Mouse (Mus musculus) brown adipose tissue, adult 24 weeks (tissue): ENCODE measurements around the gene Prr12. TPM values are rescaled to one million over a fixed set of nuclear protein-coding genes. Genes with fewer than 3 reads are reported as not detected.
"Not testable (repeated sequence)": the region's sequence is repeated elsewhere in the genome, so short reads cannot be mapped to it uniquely, and the experiment has no call there.

Source experiments
- H3K27ac ChIP-seq: fragments of 200-500 bp; replicated peaks from 2 replicates; pipeline ENCODE4 v1.5.1; 2012; ENCODE audit warnings: low read depth, mild to moderate bottlenecking, low read length
- H3K4me1 ChIP-seq: fragments of 200-500 bp; 2 replicates; pipeline ENCODE4 v1.6.1; 2012; ENCODE audit warnings: low read length, mixed read lengths; ENCODE audit not compliant: control insufficient read depth, insufficient read depth, insufficient read length
- H3K4me3 ChIP-seq: fragments of 200-500 bp; 2 replicates; pipeline ENCODE4 v1.5.1; 2012; ENCODE audit warnings: low read depth, mild to moderate bottlenecking, low read length, moderate library complexity; ENCODE audit not compliant: insufficient read depth
- polyA plus RNA-seq: library from polyadenylated mRNA; stranded (reverse); fragments of >200 nt; gene quantifications from 2 replicates; pipeline ENCODE4 v1.2.4, GENCODE M21; 2012; ENCODE audit not compliant: missing spikeins, insufficient read depth, insufficient read length

Gene Prr12
- polyA plus RNA-seq, 1 experiment: 5.4 TPM

GRCm38 (mm10) chr7:45027761-45028160 is 24.9 kb downstream of the Prr12 start:
- H3K4me1 ChIP-seq: peaks cover 5% of the 10 kb centered on the region; the same call in 1 of the 2 replicates
- no peak overlapping the region for H3K27ac ChIP-seq
- no peak overlapping the region for H3K4me3 ChIP-seq

GRCm38 (mm10) chr7:45026256-45026655 is 26.4 kb downstream of the Prr12 start:
- Histone ChIP-seq H3K27ac (no peak overlapping the region; the same call in 1 of the 2 replicates), H3K4me1 (peaks cover 5% of the 10 kb centered on the region; the same call in 1 of the 2 replicates), H3K4me3 (no peak overlapping the region)

- H3K27ac ChIP-seq: peak overlapping the region; percentile 51
- H3K4me1 ChIP-seq: peaks cover 5% of the 10 kb centered on the region; the same call in 1 of the 2 replicates
- H3K4me3 ChIP-seq: no peak overlapping the region
Measured at GRCm38 (mm10) chr7:45025601-45026220, 27.0 kb downstream of the Prr12 start.

GRCm38 (mm10) chr7:45024281-45025248 is 28.1 kb downstream of the Prr12 start:
- Histone ChIP-seq H3K4me1 (peaks cover 5% of the 10 kb centered on the region; the same call in 1 of the 2 replicates), H3K4me3 (no peak overlapping the region), H3K27ac (no peak overlapping the region)

GRCm38 (mm10) chr7:45023711-45024110 is 29.0 kb downstream of the Prr12 start:
- not testable (repeated sequence) for H3K4me3 ChIP-seq, H3K4me1 ChIP-seq, H3K27ac ChIP-seq

- Histone ChIP-seq H3K4me3 (no peak overlapping the region), H3K27ac (no peak overlapping the region), H3K4me1 (no peaks in the 10 kb centered on the region)
Measured at GRCm38 (mm10) chr7:45020225-45020624, 32.5 kb downstream of the Prr12 start.

- H3K4me3 ChIP-seq: peak overlapping the region; percentile 59
- peak overlapping the region; percentile 99 for H3K27ac ChIP-seq
- H3K4me1 ChIP-seq: no peaks in the 10 kb centered on the region
Measured at GRCm38 (mm10) chr7:45019031-45019571, 33.6 kb downstream of the Prr12 start.

- H3K4me1 ChIP-seq: peaks cover 6% of the 10 kb centered on the region; the same call in 1 of the 2 replicates
- peak within 1 kb of the TSS; percentile 70 for H3K4me3 ChIP-seq
- H3K27ac ChIP-seq: peak within 1 kb of the TSS; percentile 100
Measured at GRCm38 (mm10) chr7:45017242-45018061, 35.2 kb downstream of the Prr12 start, which contains the start of gene Rras. TSS of gene Rras (plus strand) at chr7:45017961.

GRCm38 (mm10) chr7:45016761-45017160 is 35.9 kb downstream of the Prr12 start:
- Histone ChIP-seq H3K4me1 (peaks cover 6% of the 10 kb centered on the region; the same call in 1 of the 2 replicates), H3K4me3 (peak overlapping the region; percentile 70), H3K27ac (peak overlapping the region; percentile 100)

GRCm38 (mm10) chr7:45015957-45016612 is 36.6 kb downstream of the Prr12 start, which contains the start of gene Scaf1:
TSS of gene Scaf1 (minus strand) at chr7:45016363.
- Histone ChIP-seq H3K4me3 (peak within 1 kb of the TSS; percentile 78), H3K4me1 (peaks cover 6% of the 10 kb centered on the region; the same call in 1 of the 2 replicates), H3K27ac (peak within 1 kb of the TSS; percentile 100)

GRCm38 (mm10) chr7:45015344-45015956 is 37.2 kb downstream of the Prr12 start:
- peak overlapping the region; percentile 78 for H3K4me3 ChIP-seq
- peaks cover 6% of the 10 kb centered on the region; the same call in 1 of the 2 replicates for H3K4me1 ChIP-seq
- H3K27ac ChIP-seq: peak overlapping the region; percentile 82

- no peak overlapping the region for H3K4me3 ChIP-seq
- no peak overlapping the region for H3K27ac ChIP-seq
- peaks cover 6% of the 10 kb centered on the region; the same call in 1 of the 2 replicates for H3K4me1 ChIP-seq
Measured at GRCm38 (mm10) chr7:45014096-45014451, 38.6 kb downstream of the Prr12 start.

GRCm38 (mm10) chr7:45013366-45014095 is 39.1 kb downstream of the Prr12 start:
- Histone ChIP-seq H3K27ac (peak overlapping the region; percentile 53), H3K4me1 (peaks cover 6% of the 10 kb centered on the region; the same call in 1 of the 2 replicates), H3K4me3 (no peak overlapping the region)
